Mouse (Mus musculus): Measurements from ENCODE around the gene Efna5. TPM values are rescaled to one million over a fixed set of nuclear protein-coding genes. Genes with fewer than 3 reads are reported as not detected.

Efna5 gene
- polyA plus RNA-seq, 1 experiment: 0.42 TPM

- no peak overlapping the region for H3K4me3 ChIP-seq (ENCODE audit: control insufficient read depth, low read depth, low read length)
- no peak overlapping the region for H3K27ac ChIP-seq (ENCODE audit: control insufficient read depth, insufficient read depth, low read depth, low read length)
- TF ChIP-seq CTCF (IDR thresholded peaks at IDR 0.05; ENCODE audit: control insufficient read depth, insufficient read depth, insufficient replicate concordance, low read depth, low read length) (no peak), POLR2A (IDR thresholded peaks at IDR 0.05; ENCODE audit: control insufficient read depth, low read depth, low read length) (no peak)
- H3K27me3 ChIP-seq (ENCODE audit: control insufficient read depth, insufficient read depth, low read length): no peaks in the 10 kb centered on the region
- no peaks in the 10 kb centered on the region for H3K36me3 ChIP-seq (ENCODE audit: control insufficient read depth, insufficient read depth, low read length)
- no peaks in the 10 kb centered on the region for H3K4me1 ChIP-seq (ENCODE audit: control insufficient read depth, insufficient read depth, low read length)
Measured at GRCm38 (mm10) chr17:62766705-62767104, 114.4 kb downstream of the Efna5 start.

GRCm38 (mm10) chr17:62765165-62765564 lies 116.0 kb downstream of the Efna5 start:
- Histone ChIP-seq H3K4me3 (ENCODE audit: control insufficient read depth, low read depth, low read length) (no peak overlapping the region), H3K27ac (ENCODE audit: control insufficient read depth, insufficient read depth, low read depth, low read length) (no peak overlapping the region), H3K4me1 (ENCODE audit: control insufficient read depth, insufficient read depth, low read length) (no peaks in the 10 kb centered on the region), H3K36me3 (ENCODE audit: control insufficient read depth, insufficient read depth, low read length) (no peaks in the 10 kb centered on the region), H3K27me3 (ENCODE audit: control insufficient read depth, insufficient read depth, low read length) (no peaks in the 10 kb centered on the region)
- TF ChIP-seq CTCF (IDR thresholded peaks at IDR 0.05; ENCODE audit: control insufficient read depth, insufficient read depth, insufficient replicate concordance, low read depth, low read length) (no peak), POLR2A (IDR thresholded peaks at IDR 0.05; ENCODE audit: control insufficient read depth, low read depth, low read length) (no peak)

- H3K4me3 ChIP-seq (ENCODE audit: control insufficient read depth, low read depth, low read length): no peak overlapping the region
- TF ChIP-seq CTCF (IDR thresholded peaks at IDR 0.05; ENCODE audit: control insufficient read depth, insufficient read depth, insufficient replicate concordance, low read depth, low read length) (no peak), POLR2A (IDR thresholded peaks at IDR 0.05; ENCODE audit: control insufficient read depth, low read depth, low read length) (no peak)
- no peaks in the 10 kb centered on the region for H3K36me3 ChIP-seq (ENCODE audit: control insufficient read depth, insufficient read depth, low read length)
- no peak overlapping the region for H3K27ac ChIP-seq (ENCODE audit: control insufficient read depth, insufficient read depth, low read depth, low read length)
- H3K4me1 ChIP-seq (ENCODE audit: control insufficient read depth, insufficient read depth, low read length): peaks cover 8% of the 10 kb centered on the region
- no peaks in the 10 kb centered on the region for H3K27me3 ChIP-seq (ENCODE audit: control insufficient read depth, insufficient read depth, low read length)
Measured at GRCm38 (mm10) chr17:62756951-62757350, 124.2 kb downstream of the Efna5 start.

- Histone ChIP-seq H3K27me3 (ENCODE audit: control insufficient read depth, insufficient read depth, low read length) (no peaks in the 10 kb centered on the region), H3K27ac (ENCODE audit: control insufficient read depth, insufficient read depth, low read depth, low read length) (no peak overlapping the region), H3K4me3 (ENCODE audit: control insufficient read depth, low read depth, low read length) (no peak overlapping the region), H3K4me1 (ENCODE audit: control insufficient read depth, insufficient read depth, low read length) (peaks cover 8% of the 10 kb centered on the region), H3K36me3 (ENCODE audit: control insufficient read depth, insufficient read depth, low read length) (no peaks in the 10 kb centered on the region)
- TF ChIP-seq POLR2A (IDR thresholded peaks at IDR 0.05; ENCODE audit: control insufficient read depth, low read depth, low read length) (no peak), CTCF (IDR thresholded peaks at IDR 0.05; ENCODE audit: control insufficient read depth, insufficient read depth, insufficient replicate concordance, low read depth, low read length) (no peak)
Measured at GRCm38 (mm10) chr17:62755635-62756034, 125.5 kb downstream of the Efna5 start.

- no peak for TF ChIP-seq CTCF (IDR thresholded peaks at IDR 0.05; ENCODE audit: control insufficient read depth, insufficient read depth, insufficient replicate concordance, low read depth, low read length)
- TF ChIP-seq POLR2A (IDR thresholded peaks at IDR 0.05; ENCODE audit: control insufficient read depth, low read depth, low read length): no peak
- H3K27me3 ChIP-seq (ENCODE audit: control insufficient read depth, insufficient read depth, low read length): no peaks in the 10 kb centered on the region
- no peak overlapping the region for H3K27ac ChIP-seq (ENCODE audit: control insufficient read depth, insufficient read depth, low read depth, low read length)
- no peaks in the 10 kb centered on the region for H3K36me3 ChIP-seq (ENCODE audit: control insufficient read depth, insufficient read depth, low read length)
- H3K4me3 ChIP-seq (ENCODE audit: control insufficient read depth, low read depth, low read length): no peak overlapping the region
- H3K4me1 ChIP-seq (ENCODE audit: control insufficient read depth, insufficient read depth, low read length): peaks cover 5% of the 10 kb centered on the region
Measured at GRCm38 (mm10) chr17:62754638-62755037, 126.5 kb downstream of the Efna5 start.

- no peaks in the 10 kb centered on the region for H3K27me3 ChIP-seq (ENCODE audit: control insufficient read depth, insufficient read depth, low read length)
- no peaks in the 10 kb centered on the region for H3K4me1 ChIP-seq (ENCODE audit: control insufficient read depth, insufficient read depth, low read length)
- no peaks in the 10 kb centered on the region for H3K36me3 ChIP-seq (ENCODE audit: control insufficient read depth, insufficient read depth, low read length)
- no peak for TF ChIP-seq CTCF (IDR thresholded peaks at IDR 0.05; ENCODE audit: control insufficient read depth, insufficient read depth, insufficient replicate concordance, low read depth, low read length)
- no peak for TF ChIP-seq POLR2A (IDR thresholded peaks at IDR 0.05; ENCODE audit: control insufficient read depth, low read depth, low read length)
- H3K27ac ChIP-seq (ENCODE audit: control insufficient read depth, insufficient read depth, low read depth, low read length): no peak overlapping the region
- no peak overlapping the region for H3K4me3 ChIP-seq (ENCODE audit: control insufficient read depth, low read depth, low read length)
Measured at GRCm38 (mm10) chr17:62752381-62752889, 128.7 kb downstream of the Efna5 start.

GRCm38 (mm10) chr17:62750647-62751046 lies 130.5 kb downstream of the Efna5 start:
- Histone ChIP-seq H3K4me3 (ENCODE audit: control insufficient read depth, low read depth, low read length) (no peak overlapping the region), H3K27me3 (ENCODE audit: control insufficient read depth, insufficient read depth, low read length) (no peaks in the 10 kb centered on the region), H3K4me1 (ENCODE audit: control insufficient read depth, insufficient read depth, low read length) (no peaks in the 10 kb centered on the region), H3K36me3 (ENCODE audit: control insufficient read depth, insufficient read depth, low read length) (no peaks in the 10 kb centered on the region), H3K27ac (ENCODE audit: control insufficient read depth, insufficient read depth, low read depth, low read length) (no peak overlapping the region)
- TF ChIP-seq CTCF (IDR thresholded peaks at IDR 0.05; ENCODE audit: control insufficient read depth, insufficient read depth, insufficient replicate concordance, low read depth, low read length) (no peak), POLR2A (IDR thresholded peaks at IDR 0.05; ENCODE audit: control insufficient read depth, low read depth, low read length) (no peak)

Data from testis, adult 2 months (tissue).